Mouse (Mus musculus): ENCODE results near the gene Pdzd2. TPM values are rescaled to one million over a fixed set of nuclear protein-coding genes. Genes with fewer than 3 reads are reported as not detected.

Gene Pdzd2
- polyA plus RNA-seq (2017; shearing (Covaris generic)) = 0.33 TPM

GRCm38 (mm10) chr15:12739277-12740247, at the start of gene Pdzd2:
Pdzd2 (minus strand) TSS chr15:12739924.

GRCm38 (mm10) chr15:12321788-12322621, 417.7 kb downstream of the Pdzd2 start, which contains the start of gene 1810049J17Rik:
1810049J17Rik (minus strand) TSS chr15:12321899.

GRCm38 (mm10) chr15:12321091-12321787, 418.5 kb downstream of the Pdzd2 start, which contains the start of gene Golph3:
Golph3 (plus strand) TSS chr15:12321450.

Other genes starting within 250 kb of the Pdzd2 start
- gene 6030458C11Rik, start 84.7 kb upstream of the Pdzd2 start, polyA plus RNA-seq (2017; shearing (Covaris generic)) = 28.2 TPM
- gene Drosha, start 84.9 kb upstream of the Pdzd2 start, polyA plus RNA-seq (2017; shearing (Covaris generic)) = 27.1 TPM

Measured in CD4-positive, CD25-positive, alpha-beta regulatory T cell, adult 9 weeks (primary cell).